Mouse (Mus musculus): ENCODE results near the gene Bik. TPM values are rescaled to one million over a fixed set of nuclear protein-coding genes. Genes with fewer than 3 reads are reported as not detected.
A peak's percentile ranks its signal among the peaks of the same experiment; 100 is the strongest.

Bik gene
- total RNA-seq, 4 experiments from 2014 or later, result 0.40 to 0.66 (median 0.47) TPM; not detected in 1

DNA sequence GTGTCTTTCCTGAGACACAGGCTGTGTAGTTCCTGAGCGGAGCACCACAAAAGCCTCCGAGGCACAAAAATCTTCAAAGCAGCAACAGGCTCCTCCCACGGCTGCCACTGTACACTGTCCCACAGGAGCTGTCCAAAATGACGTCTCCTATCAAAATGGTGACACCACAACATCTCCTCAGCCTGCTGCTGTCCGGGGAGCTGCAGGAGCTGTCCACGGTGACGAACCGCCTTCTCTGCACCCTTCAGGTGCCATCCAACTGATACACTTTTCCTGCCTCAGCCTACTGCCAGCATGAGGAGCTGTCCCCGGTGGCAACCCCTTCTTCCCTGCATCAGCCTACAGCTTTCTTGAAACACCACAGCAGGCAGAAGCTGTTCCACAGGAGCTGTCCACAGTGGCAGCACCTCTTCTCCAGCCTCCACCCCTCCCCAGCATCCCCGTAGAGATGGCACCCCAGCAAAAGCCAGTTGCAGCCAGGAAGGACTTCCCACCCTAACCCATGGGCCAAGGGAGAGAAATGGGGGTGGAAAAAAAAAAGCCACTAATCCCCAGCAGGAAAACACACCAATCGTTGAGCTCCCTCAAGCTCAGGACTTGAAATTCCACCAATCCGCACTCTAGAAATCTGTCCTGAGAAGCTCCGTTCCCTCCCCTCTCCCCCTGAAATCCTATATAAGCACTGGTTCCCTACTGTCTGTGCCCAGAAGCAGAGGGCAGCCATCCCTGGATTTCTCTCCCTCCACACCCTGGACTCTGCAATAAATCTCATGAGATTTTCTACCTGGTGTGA lies 14.0 kb upstream of the Bik start:
- DNase-seq (ENCODE audit: low spot score in 2 of 2), result no peak

DNA sequence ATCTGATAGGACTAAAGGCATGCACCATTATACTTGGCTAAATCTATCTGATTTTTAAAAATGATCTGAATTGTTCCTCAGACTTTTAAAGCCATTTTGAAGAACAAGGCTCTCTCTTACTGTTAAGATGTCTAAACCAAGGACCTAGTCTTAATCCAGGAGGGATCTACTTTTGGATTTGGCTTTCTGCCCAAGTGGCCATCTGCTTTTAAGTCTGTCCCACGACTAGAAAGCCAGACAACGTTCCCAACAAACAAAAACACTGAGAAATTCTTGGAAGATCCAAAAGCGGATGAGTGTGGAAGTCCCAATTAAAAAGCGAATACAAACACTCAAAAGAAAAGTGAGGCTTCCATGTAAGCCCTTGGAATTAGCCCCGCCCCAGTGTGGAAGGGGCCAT lies 11.6 kb upstream of the Bik start:
- peak in 1 of 2 experiments; percentile 18 for DNase-seq (ENCODE audit: low spot score in 2 of 2)

DNA sequence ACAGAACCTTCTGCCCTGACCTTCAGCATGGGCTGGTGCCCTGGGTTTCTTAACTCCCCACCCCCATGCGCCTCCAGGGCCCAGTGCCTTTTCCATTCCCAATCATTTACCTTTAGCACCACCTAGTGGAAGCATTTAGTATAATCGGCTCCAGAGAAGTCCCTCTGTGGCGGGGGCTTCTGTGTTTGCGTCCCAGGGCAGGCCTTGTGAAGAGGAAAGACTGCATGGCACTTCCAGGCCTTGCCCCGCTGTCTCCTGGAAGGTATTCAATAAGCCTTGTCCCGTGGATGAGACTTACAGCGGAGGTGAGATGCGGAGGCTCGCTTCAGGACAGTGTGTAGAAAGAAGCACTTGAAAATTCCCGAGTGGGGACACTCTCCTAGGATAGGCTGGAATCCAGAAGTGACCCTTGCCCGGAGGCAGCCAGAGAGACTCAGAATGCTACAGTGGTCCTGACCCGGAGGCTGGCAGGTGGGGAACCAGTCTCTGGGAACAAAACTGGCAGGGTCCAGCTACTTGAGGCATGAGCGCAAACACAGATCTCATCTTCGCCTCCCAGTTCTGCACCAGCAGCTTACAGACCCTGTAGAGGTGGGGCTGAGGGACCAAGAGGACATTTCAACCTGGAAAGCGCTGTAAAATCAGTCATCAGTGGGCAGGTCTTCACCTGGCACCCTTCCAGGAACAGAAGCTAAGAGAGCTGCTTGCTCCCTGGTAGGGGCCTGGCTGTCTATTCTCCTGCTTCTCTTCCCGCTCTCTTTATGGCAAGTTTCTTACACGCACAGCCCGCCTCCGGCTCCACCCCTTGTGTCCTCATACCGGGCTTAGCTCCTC lies 8.2 kb upstream of the Bik start:
- DNase-seq (ENCODE audit: low spot score in 2 of 2), result peak in 1 of 2 experiments; percentile 41

DNA sequence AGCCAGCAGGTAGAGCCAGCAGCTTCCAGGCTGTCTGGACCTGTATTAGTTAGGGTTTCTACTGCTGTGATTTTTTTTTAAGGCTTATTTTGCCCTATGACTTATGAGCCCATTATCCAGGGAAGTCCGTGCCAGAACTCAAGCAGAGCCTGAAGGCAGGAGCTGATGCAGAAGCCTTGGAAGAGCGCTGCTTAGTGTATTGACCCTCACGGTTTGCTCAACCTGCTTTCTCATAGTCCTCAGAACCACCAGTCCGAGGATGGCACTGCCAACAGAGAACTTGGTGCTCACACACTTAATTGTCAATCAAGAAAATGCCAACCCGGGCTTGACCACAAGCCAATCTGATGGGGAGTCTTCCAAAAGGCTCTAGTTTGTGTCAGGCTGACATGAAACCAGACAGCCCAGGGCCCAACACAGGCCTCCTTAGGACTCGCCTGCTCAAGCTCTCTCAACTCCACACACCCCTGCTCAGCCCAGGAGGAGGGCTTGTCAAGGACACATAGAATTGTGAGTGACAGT lies 5.7 kb upstream of the Bik start:
- DNase-seq (ENCODE audit: low spot score in 2 of 2), result no peak

DNA sequence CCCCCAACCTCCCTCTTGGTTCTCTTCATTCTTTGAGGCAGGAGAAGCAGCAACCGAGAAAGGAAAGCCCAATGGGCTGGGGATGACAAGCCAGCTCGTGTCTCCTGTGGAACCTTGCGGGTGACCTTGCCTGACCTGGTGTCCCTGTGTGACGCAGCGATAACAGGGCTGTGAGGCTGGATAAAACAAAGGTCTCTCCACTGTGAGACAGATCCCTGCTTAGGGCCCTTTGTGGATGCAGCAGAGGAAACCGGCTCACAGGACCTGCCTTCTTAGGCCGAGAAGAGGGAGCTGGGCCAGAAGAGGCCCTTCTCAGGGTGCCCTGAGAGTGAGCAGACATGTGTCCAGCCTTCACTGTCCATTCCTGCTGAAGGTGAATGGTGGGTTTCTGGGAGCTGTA lies 3.5 kb upstream of the Bik start:
- DNase-seq (ENCODE audit: low spot score in 2 of 2), result no peak

DNA sequence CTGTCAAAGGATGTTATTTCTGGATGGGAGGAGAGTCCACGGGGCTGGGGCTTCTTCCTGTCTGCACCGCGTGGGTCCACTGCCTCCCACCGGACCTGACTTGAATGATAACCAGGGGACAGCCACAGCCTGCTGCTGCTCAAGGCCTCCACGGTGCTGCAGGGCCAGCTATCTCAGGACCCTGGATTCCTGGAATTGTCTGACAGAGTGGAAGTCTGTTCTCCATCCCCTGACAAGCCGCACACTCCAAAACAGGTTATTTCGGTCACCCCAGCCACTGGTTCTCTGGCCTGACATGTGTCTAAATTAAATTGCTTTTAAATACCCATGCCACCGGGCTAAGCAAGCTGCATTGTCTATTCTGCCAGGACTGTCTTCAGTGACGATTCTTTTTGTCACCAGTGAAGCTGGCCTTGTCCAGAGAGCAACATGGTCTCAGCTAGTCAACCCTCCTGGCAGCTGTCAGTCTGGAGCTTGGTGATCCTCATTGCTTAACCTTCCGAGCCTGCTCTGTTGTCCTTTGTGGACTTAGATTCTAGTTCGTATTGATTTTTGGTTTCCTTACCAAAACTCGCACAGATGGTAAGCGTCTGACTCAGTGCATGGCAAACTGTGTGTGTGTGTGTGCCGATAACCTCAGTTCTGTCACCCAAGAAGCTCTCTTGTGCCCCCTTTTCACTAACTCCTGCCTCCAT lies 2.9 kb upstream of the Bik start:
- DNase-seq (ENCODE audit: low spot score in 2 of 2), result no peak

DNA sequence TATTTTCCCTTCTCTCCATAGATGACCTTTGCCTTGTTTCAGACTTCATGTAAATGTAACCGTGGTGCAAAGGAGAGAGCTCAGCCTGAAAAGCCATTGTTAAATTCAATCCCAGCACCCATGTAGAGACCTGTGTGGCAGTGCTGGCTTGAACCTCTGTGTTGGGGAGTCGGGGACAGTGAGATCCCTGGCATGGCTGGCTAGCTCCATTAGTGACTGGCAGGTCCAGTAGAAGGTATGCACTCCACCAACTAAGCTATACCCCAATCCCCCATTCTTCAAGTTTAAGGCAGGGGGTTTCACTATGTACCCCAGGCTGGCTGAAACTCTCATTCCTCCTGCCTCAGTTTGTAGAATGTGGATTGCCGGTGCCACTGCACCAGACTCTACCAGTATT lies 2.3 kb upstream of the Bik start:
- no peak for DNase-seq (ENCODE audit: low spot score in 2 of 2)

DNA sequence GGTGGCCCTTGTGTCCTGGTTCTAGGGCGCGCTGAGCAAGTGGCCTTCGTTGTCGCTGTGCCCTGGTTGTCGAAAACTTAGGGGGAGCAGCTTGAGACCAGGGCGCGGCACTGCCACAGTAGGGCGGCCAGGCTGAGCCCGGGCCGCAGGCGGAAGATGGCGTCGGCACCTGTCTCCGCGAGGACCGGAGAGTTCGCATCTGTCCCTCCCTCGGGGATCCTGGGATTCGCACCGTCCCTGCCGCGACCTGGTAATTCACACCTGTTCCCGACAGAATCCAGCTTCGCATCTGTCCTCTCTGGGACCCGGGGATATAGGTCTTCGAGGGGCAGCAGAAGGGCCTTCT lies 403 bp downstream of the Bik start:
- DNase-seq (ENCODE audit: low spot score in 2 of 2), result no peak

DNA sequence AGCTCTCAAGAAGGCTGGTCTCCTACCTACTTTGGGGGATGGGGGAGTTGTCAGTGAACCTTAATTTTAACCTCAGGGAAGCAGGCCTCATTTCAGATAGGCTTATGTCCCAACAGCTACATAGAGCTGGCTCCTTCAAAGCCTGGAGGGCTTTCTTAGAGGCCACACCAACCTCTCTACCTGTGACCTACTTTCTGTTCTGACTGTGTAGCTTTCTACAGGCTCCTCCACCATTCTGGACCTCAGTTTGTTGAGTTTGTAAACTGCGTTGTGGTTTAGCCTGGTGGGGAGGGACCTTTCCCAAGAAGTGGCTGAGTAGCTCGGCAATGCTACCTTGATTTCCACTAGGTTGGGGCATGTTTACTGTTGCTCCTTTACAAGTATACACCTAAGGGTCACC lies 1.1 kb downstream of the Bik start:
- no peak for DNase-seq (ENCODE audit: low spot score in 2 of 2)

DNA sequence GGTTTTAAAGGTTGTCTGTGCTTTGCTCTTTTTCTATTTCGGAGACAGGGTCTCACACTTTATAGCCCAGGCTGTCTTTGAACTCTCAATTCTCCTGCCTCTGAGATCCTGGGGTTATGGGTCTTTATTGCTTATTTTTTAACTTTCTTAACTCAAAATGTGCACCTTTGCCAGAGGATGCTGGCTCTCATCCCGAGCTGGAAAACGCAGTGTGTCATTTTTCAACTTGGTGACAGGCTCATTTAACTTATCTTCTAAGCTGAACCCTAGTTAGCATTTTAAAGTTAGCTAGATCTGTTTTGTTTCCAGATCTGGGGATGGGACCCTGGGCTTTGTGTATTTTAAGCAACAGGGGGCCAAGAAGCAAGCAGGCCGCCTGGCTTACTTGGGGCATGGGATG lies 2.2 kb downstream of the Bik start:
- no peak for DNase-seq (ENCODE audit: low spot score in 2 of 2)

DNA sequence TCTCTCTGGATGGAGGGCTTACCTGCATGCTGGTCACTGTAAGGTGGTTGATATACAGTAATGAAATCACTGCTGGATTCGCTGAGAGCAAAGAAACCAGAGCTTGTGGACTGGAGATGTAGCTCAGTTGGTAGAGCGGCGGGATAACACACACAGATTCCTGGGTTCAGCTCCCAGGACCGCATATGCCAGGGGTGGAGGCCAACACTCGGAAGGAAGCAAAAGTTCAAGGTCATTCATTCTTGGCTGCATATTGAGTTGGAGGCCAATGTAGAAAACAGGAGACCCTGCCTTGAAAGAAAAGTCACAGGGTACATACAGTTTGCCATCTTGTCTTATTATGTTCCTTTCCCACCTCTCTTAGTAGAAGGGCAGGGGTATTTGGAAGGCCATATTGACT lies 3.1 kb downstream of the Bik start:
- no peak for DNase-seq (ENCODE audit: low spot score in 2 of 2)

DNA sequence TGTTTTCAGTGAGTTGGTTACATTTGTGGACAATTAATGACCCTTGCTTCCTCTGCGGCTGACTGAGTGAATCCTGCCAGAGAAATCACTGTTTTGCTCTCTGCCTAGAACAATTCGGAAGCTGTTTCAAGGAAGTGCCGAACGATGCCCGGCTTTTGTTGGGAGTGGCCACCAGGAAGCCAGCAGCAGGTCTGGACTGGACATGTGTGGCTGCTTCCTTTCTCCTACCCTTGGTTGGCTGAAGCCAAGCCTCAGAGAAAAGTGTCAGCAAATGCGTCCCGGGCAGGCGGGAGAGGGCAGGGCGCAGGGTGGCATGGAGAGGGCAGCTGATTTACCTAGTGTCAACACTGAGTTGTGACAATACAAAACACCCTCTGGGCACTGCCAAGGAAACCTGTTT lies 3.6 kb downstream of the Bik start:
- DNase-seq (ENCODE audit: low spot score in 2 of 2), result no peak

DNA sequence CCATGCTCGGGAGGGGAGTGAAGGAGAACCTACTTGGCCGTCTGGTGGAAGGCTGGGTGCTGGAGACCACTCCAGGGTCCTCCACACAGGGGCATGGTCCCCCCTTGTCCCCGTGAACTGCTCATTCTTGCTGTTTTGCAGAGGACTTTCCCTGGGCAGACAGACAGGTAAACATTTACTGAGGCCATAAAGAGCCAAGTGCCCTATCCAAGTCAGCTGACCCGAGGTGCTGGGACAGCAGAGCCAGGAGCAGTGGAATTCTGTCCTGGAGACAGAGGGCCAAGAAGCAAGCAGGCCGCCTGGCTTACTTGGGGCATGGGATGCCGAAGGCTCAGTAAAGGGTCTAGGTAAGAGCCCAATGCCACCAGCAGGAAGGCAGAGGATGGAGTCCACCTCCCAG lies 4.0 kb downstream of the Bik start:
- no peak for DNase-seq (ENCODE audit: low spot score in 2 of 2)

DNA sequence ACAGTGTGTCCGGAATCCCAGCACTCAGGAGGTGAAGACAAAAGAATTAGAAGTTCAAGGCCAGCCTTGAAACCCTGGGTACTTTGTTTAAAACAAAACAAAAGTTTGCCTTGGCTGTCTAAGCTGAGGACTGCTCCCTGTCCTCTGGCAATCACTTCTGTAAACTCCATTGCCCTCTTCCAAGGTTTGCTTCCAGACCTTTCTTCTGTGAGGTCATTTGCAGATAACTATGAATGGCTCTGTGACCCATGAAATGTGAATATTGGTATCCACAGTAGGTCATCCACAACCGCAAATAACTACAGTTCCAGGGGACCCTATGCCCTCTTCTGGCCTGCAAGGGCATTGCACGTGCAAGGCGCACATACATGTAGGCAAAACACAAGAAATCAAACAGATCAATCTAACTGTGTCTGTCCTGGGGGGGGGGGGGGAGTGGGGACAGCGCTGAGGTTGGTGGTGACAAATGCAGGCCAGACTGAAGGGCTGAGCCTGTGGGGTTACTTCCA lies 5.4 kb downstream of the Bik start:
- DNase-seq (ENCODE audit: low spot score in 2 of 2), result no peak

DNA sequence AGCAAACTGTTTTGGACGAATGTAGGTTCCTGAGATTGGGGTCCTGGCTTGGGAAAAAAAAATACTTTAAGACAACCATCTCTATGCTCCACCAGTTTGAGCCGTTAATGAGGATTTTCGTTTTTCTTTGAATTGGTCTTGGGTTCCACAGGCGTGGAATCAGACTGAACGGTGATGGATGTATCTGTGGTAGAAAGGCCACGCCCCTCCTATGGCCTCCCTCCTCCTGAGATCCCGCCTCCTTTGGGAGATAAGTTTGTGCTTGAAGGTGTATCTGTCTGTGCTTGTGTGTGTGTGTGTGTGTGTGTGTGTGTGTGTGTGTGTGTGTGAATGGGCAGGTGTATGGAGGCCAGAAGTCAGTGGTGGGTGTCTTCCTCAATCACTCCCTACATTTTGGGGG lies 5.9 kb downstream of the Bik start:
- no peak for DNase-seq (ENCODE audit: low spot score in 2 of 2)

DNA sequence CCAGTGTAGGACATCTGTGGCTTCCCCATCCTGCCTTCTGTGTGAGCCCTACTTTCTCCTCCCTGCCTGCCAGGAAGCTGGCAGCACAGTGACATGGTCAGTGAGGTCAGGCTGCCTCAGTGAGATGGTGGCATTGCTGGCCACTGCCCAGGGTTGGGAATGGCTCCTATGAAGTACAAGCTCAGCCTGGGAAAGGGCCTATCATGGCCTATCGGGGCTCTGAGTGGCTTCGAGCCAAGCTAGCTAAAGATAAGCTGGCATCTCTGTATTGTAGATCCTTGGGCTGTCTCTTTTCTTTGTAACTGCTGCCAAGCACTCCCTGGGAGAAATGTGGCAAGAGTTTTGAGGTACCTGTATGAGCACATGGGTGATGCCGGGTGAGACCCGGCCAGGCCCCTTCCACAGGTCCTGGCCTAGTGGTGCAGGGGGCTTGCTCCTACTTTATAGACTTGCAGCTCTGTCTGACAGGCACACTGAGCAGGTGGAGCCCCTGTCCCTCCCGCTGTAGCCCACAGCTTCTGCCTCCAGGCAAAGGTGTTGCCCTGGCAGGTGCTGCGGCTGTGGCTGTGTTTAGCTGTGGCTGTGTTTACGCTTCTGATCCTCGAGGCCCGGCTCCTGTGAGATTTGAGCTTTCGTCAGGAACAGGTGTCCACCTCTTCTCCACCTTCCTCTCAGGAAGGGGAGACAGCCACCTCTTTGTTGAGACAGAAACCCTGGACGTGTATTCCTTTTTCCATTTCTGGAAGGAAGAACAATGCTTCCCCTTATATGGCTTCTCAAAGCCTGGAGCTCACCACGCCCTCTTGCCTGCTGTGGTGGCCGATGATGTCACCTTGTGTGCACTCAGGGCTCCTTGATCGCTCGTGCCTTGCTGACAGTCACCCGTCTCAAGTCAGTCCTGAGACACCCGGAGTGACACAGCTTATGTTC lies 8.6 kb downstream of the Bik start:
- no peak for DNase-seq (ENCODE audit: low spot score in 2 of 2)

DNA sequence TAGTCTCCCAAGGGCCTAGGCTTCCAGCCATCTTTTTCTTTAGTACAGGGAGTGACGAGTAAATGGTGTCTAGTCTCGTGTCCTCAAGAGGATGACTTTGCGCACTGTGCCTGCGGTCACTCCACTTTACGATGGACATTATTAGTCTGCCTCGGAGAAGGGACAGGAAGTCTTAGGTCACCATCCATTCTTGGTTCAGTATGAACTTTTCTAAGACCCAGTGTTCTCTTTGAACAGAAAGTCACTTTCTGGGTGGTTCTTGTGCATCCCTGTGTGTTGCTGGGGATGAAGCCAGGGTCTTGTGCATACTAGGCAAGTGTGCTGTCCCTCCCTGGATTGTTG lies 9.2 kb downstream of the Bik start:
- DNase-seq (ENCODE audit: low spot score in 2 of 2), result no peak

DNA sequence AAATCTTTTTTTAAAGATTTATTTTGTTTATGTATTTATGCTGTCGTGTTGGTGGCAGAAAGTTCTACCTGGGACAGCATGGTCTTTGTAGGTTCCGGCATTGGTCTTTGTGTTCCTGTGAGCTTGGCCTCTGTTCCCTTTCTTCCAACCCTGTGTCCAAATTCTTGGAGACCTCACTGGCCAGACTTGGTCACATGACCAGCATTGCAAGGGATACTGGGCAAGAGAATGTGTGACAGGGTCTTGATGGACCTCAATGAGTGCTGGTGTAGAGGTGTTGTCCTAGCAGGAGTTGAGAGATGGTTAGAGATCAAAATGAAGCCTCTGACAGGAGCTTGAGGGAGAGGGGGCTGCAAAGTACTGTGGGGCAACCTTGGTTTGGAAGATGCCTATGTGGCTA lies 12.2 kb downstream of the Bik start:
- no peak for DNase-seq (ENCODE audit: low spot score in 2 of 2)

DNA sequence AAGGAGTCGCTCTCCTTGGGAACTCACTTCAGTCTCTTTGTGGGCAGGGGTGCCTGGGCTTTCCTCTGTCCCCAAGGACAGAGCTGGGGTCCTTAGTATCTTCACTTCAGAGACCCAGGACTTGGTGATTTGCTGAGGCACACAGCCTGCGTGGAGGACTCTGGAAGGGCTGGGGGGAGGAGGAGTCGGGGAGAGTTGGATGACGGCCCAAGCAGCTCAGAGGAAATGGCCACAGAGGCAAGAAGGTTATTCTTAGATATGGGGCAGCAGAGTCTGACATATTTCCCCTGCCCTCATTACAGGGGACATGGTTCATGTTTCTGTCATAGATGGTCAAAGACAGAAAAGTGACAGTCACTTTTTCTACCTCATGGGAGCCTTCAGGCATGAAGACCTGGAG lies 13.2 kb downstream of the Bik start:
- DNase-seq (ENCODE audit: low spot score in 2 of 2), result no peak

DNA sequence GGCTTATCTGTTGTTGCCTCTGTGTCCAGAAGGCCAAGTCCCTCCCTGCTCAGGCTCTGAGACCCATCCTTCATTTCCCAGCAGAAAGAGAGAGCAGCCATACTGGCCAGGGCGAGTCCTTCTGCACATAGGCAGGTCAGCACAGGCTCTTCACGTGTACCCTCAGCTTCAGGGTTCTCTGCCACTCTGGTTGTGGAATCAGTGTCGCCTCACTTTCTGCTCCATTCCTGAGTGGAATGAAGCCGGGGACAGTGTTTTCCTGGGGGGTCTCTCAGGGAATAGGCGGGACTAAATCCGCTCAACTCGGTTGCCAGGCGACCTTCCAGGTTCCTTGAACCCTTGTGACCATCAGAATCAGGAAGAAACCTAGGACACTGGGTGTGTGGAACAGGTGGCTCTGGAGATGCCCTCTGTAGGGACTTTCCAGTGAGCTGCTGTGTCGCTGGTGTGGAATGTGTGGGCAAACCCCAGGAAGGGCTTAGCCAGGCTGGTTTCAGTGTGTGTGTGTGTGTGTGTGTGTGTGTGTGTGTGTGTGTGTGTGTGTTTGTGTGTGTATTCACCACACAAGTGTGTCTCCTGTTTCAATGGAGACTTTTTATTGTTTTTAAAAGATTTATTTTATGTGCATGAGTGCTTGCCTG lies 15.1 kb downstream of the Bik start:
- no peak for DNase-seq (ENCODE audit: low spot score in 2 of 2)

All from layer of hippocampus, adult 8-10 months (tissue).